Mouse (Mus musculus) left cerebral cortex, postnatal 36 days (tissue): ENCODE results near the gene Olig3. TPM values are rescaled to one million over a fixed set of nuclear protein-coding genes. Genes with fewer than 3 reads are reported as not detected.

Source experiments
- total RNA-seq, 2 experiments: library from RNA; stranded (reverse); gene quantifications; 2 replicates each; pipeline ENCODE4 v1.2.3; 2021

Olig3 gene
- total RNA-seq, 2 experiments from 2014 or later, result not detected

Other genes starting within 250 kb of the Olig3 start
- gene Ifngr1, start 235.4 kb downstream of the Olig3 start, total RNA-seq, result 10 to 100 TPM; 19.5 to 20.6 TPM